Comparison of ENCODE assay signal across 14 mouse cellular contexts in genomic region chr14:60181306-60181705, GRCm38 (mm10).
"Had no signal": no experiment of that assay in that cellular context is flagged by ENCODE, and none has a peak within 500 bp of the region (broad histone marks: within the 10 kb centered on the region; RNA-seq: fewer than 3 reads in every experiment).

No protein-coding gene starts in this region.

- H3K27ac ChIP-seq: limb, embryonic 13.5 days; liver, embryonic 14.5 days; midbrain, embryonic 13.5 days; neural tube, embryonic 12.5 days had no signal

- H3K9ac ChIP-seq: limb, embryonic 13.5 days; liver, embryonic 14.5 days; midbrain, embryonic 13.5 days; neural tube, embryonic 12.5 days had no signal

- H3K9me3 ChIP-seq: limb, embryonic 13.5 days; midbrain, embryonic 13.5 days; neural tube, embryonic 12.5 days had no signal

- H3K36me3 ChIP-seq: limb, embryonic 13.5 days; midbrain, embryonic 13.5 days; neural tube, embryonic 12.5 days had no signal

- DNase-seq: kidney, postnatal 14 days; layer of hippocampus, adult 9-11 months; layer of hippocampus, postnatal 36 days; left cerebral cortex, postnatal 4 days; lung, adult 18-20 months; right cerebral cortex, postnatal 4 days; spleen, adult 18-20 months; thymus, adult 2 months; thymus, postnatal 25 days had no signal

- H3K4me2 ChIP-seq: limb, embryonic 13.5 days; midbrain, embryonic 13.5 days; neural tube, embryonic 12.5 days had no signal

- ATAC-seq: midbrain, embryonic 13.5 days had no signal

- H3K4me3 ChIP-seq: limb, embryonic 13.5 days; midbrain, embryonic 13.5 days; myocyte; neural tube, embryonic 12.5 days had no signal
